Mouse (Mus musculus): Measurements from ENCODE around the gene Dgcr6. TPM values are rescaled to one million over a fixed set of nuclear protein-coding genes. Genes with fewer than 3 reads are reported as not detected.

Gene Dgcr6
- total RNA-seq, 2 experiments from 2014 or later, result 26.0 to 61.2 TPM

DNA sequence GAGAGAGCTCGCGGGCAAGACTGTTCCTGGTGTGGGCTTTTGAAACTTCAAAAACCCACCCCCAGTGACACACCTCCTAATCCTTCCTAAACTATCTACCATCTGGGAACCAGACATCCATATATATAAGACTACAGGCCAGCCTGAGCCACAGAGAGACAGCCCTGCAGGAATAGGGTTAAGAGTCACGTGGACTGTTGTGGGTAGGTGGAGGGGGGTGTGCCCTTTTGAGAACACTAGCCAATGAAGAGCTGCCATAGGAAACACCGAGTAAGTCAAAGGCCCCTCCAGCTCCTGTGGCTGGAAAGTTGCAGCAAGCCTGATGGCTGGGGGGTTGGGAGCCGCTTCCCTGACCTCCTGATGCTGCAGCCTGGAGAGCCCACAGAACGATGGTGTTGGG, 51.1 kb downstream of the Dgcr6 start:
- no peak for ATAC-seq (replicated peaks; ENCODE audit: low FRiP score, low TSS enrichment, poor library complexity, severe bottlenecking)

GRCm38 (mm10) chr16:18108221-18108966, 55.7 kb downstream of the Dgcr6 start:
- ATAC-seq (replicated peaks; ENCODE audit: low FRiP score, low TSS enrichment, poor library complexity, severe bottlenecking), result peak; percentile 54; the same call in 1 of the 2 replicates

DNA sequence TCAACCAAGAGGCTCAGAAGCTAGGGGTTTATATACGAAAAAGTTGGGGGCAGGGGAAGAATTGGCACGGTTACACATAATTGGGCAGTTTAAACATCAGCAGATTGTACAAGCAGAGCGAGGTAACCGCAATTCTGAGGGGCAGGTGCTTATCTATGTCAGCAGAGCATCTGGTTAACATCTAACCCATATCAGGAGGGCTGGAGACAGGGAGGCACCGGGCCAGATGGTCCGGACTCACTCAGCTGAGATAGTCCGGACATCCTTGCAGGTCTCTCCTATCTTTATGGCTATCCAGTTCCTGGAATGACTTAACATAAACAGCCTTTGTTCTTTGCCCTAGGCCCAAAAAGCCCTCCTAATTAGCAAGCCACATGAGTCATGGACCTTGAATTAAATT, 58.4 kb downstream of the Dgcr6 start:
- no peak for ATAC-seq (replicated peaks; ENCODE audit: low FRiP score, low TSS enrichment, poor library complexity, severe bottlenecking)

GRCm38 (mm10) chr16:18116467-18116866, 63.8 kb downstream of the Dgcr6 start:
- ATAC-seq (replicated peaks; ENCODE audit: low FRiP score, low TSS enrichment, poor library complexity, severe bottlenecking), result no peak

DNA sequence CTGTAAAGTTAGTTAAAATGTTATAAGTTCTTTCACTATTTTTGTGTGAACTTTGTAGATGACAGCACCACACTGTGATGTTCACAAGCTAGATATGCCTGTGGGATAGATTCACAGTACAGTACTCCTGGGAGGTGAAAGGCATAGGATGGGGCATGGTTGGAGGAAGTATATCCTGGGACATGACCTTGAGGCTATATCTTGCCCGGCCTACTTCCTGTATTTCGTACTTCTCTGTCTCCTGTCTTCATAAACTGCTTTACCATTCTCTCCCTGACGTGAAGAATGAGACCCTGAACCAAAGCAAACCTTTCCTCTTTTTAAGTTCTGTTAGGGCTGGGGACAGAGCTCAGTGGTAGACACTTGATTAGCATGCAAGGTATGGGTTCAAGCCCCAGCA, 65.6 kb downstream of the Dgcr6 start:
- no peak for ATAC-seq (replicated peaks; ENCODE audit: low FRiP score, low TSS enrichment, poor library complexity, severe bottlenecking)

DNA sequence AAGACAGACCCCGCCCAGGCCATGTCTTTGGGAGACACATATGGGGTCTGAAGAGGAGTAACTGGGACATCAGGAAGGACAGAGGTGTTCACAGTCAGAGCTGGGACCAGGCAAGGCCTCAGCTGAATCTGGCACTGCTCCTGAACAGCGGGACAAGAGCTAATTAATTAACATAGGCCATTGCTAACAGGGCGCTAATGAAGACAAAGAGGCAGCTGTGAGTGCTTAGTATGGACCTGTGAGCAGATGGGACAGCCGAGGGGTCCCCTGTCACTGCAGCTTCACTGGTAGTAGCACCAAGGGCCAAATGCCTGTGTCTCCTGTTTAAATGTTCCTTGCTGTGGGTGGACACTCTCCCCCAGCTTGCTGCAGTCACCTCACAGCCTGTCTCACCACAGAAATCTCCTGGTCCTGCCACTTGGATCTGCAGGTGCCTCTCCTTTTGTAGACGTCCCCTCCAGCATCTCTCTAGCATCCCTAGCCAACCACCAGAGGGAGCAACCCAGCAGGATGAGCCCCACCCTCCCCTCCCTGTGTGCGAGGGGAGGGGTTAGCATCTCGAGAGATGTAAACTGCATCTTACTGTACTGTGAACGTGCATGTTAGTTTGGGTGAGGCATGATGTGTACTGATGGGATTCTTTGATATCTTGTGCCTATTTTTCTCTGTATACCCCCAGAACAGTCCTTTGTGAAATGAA, 66.5 kb downstream of the Dgcr6 start:
- ATAC-seq (replicated peaks; ENCODE audit: low FRiP score, low TSS enrichment, poor library complexity, severe bottlenecking), result peak; percentile 72

Other genes with a start within 250 kb of the Dgcr6 start
- not detected in 2 replicates for gene B830017H08Rik, start 219.7 kb upstream of the Dgcr6 start, total RNA-seq (2014; fragmentation: Nextera tagmentation)
- not detected in 2 replicates for gene B830017H08Rik, start 219.7 kb upstream of the Dgcr6 start, total RNA-seq (2017)
- gene Car15, start 214.5 kb upstream of the Dgcr6 start, total RNA-seq (2014; fragmentation: Nextera tagmentation), result 3.5 and 6.9 TPM in 2 replicates
- gene Car15, start 214.5 kb upstream of the Dgcr6 start, total RNA-seq (2017), result 2.2 and 3.4 TPM in 2 replicates
- gene Gm20518, start 161.2 kb upstream of the Dgcr6 start, total RNA-seq (2014; fragmentation: Nextera tagmentation), result 2.3 and 2.7 TPM in 2 replicates
- gene Gm20518, start 161.2 kb upstream of the Dgcr6 start, total RNA-seq (2017), result 1.2 TPM in 1 of 2 replicates, not detected in the other
- 0.72 TPM in 1 of 2 replicates, not detected in the other for gene Tssk1, start 158.6 kb upstream of the Dgcr6 start, total RNA-seq (2014; fragmentation: Nextera tagmentation)
- 0.14 TPM in 1 of 2 replicates, not detected in the other for gene Tssk1, start 158.6 kb upstream of the Dgcr6 start, total RNA-seq (2017)
- gene Dgcr2, start 154.3 kb upstream of the Dgcr6 start, total RNA-seq (2014; fragmentation: Nextera tagmentation), result 32.7 and 36.4 TPM in 2 replicates
- gene Dgcr2, start 154.3 kb upstream of the Dgcr6 start, total RNA-seq (2017), result 35.1 and 55.7 TPM in 2 replicates
- not detected in 2 replicates for gene Tssk2, start 154.2 kb upstream of the Dgcr6 start, total RNA-seq (2014; fragmentation: Nextera tagmentation)
- gene Tssk2, start 154.2 kb upstream of the Dgcr6 start, total RNA-seq (2017), result 0.47 TPM in 1 of 2 replicates, not detected in the other
- 21.1 and 23.2 TPM in 2 replicates for gene Ess2, start 141.5 kb upstream of the Dgcr6 start, total RNA-seq (2014; fragmentation: Nextera tagmentation)
- 16.6 and 21.0 TPM in 2 replicates for gene Ess2, start 141.5 kb upstream of the Dgcr6 start, total RNA-seq (2017)
- not detected in 2 replicates for gene Gsc2, start 137.8 kb upstream of the Dgcr6 start, total RNA-seq (2014; fragmentation: Nextera tagmentation)
- not detected in 2 replicates for gene Gsc2, start 137.8 kb upstream of the Dgcr6 start, total RNA-seq (2017)
- 76.4 and 85.0 TPM in 2 replicates for gene Slc25a1, start 124.6 kb upstream of the Dgcr6 start, total RNA-seq (2014; fragmentation: Nextera tagmentation)
- gene Slc25a1, start 124.6 kb upstream of the Dgcr6 start, total RNA-seq (2017), result 58.9 and 102 TPM in 2 replicates
- gene Vpreb2, start 72.4 kb upstream of the Dgcr6 start, total RNA-seq (2014; fragmentation: Nextera tagmentation), result 4.0 TPM in 1 of 2 replicates, not detected in the other
- gene Vpreb2, start 72.4 kb upstream of the Dgcr6 start, total RNA-seq (2017), result 3.3 TPM in 1 of 2 replicates, not detected in the other
- gene Prodh, start 37.3 kb downstream of the Dgcr6 start, total RNA-seq (2014; fragmentation: Nextera tagmentation), result 9.8 and 14.0 TPM in 2 replicates
- gene Prodh, start 37.3 kb downstream of the Dgcr6 start, total RNA-seq (2017), result 14.2 and 23.5 TPM in 2 replicates
- not detected in 2 replicates for gene Rtn4r, start 74.8 kb downstream of the Dgcr6 start, total RNA-seq (2014; fragmentation: Nextera tagmentation)
- gene Rtn4r, start 74.8 kb downstream of the Dgcr6 start, total RNA-seq (2017), result 0.30 and 0.38 TPM in 2 replicates
- gene Ccdc188, start 165.0 kb downstream of the Dgcr6 start, total RNA-seq (2014; fragmentation: Nextera tagmentation), result not detected in 2 replicates
- gene Ccdc188, start 165.0 kb downstream of the Dgcr6 start, total RNA-seq (2017), result not detected in 2 replicates
- 3.1 and 4.8 TPM in 2 replicates for gene Zdhhc8, start 182.3 kb downstream of the Dgcr6 start, total RNA-seq (2014; fragmentation: Nextera tagmentation)
- gene Zdhhc8, start 182.3 kb downstream of the Dgcr6 start, total RNA-seq (2017), result 0.56 and 4.5 TPM in 2 replicates
- 162 and 237 TPM in 2 replicates for gene Trmt2a, start 195.8 kb downstream of the Dgcr6 start, total RNA-seq (2014; fragmentation: Nextera tagmentation)
- gene Trmt2a, start 195.8 kb downstream of the Dgcr6 start, total RNA-seq (2017), result 56.6 and 73.7 TPM in 2 replicates
- 485 and 544 TPM in 2 replicates for gene Ranbp1, start 195.9 kb downstream of the Dgcr6 start, total RNA-seq (2014; fragmentation: Nextera tagmentation)
- 572 and 765 TPM in 2 replicates for gene Ranbp1, start 195.9 kb downstream of the Dgcr6 start, total RNA-seq (2017)
- gene Gm49776, start 205.5 kb downstream of the Dgcr6 start, total RNA-seq (2014; fragmentation: Nextera tagmentation), result not detected in 2 replicates
- gene Gm49776, start 205.5 kb downstream of the Dgcr6 start, total RNA-seq (2017), result 0.47 TPM in 1 of 2 replicates, not detected in the other
- gene Dgcr8, start 236.4 kb downstream of the Dgcr6 start, total RNA-seq (2014; fragmentation: Nextera tagmentation), result 77.7 and 78.5 TPM in 2 replicates
- 47.5 and 78.3 TPM in 2 replicates for gene Dgcr8, start 236.4 kb downstream of the Dgcr6 start, total RNA-seq (2017)

Measured in megakaryocyte-erythroid progenitor cell, adult 5-6 weeks (primary cell).